Mouse (Mus musculus): ENCODE results near the gene Klc4. TPM values are rescaled to one million over a fixed set of nuclear protein-coding genes. Genes with fewer than 3 reads are reported as not detected.

Klc4 gene
- total and polyA plus RNA-seq, 2 experiments from 2014 or later = 25.1 to 29.0 TPM

- Histone ChIP-seq H3K4me3 (ENCODE audit: low read depth, low read length) (no peak overlapping the region), H3K9ac (replicated peaks; ENCODE audit: low read depth, low read length) (no peak overlapping the region), H3K36me3 (replicated peaks; ENCODE audit: control insufficient read depth, insufficient read depth, low read length) (peaks cover 19% of the 10 kb centered on the region), H3K27me3 (ENCODE audit: control insufficient read depth, insufficient read depth, low read length) (no peaks in the 10 kb centered on the region), H3K27ac (ENCODE audit: low read depth) (no peak overlapping the region), H3K4me1 (ENCODE audit: control insufficient read depth, insufficient read depth) (peaks cover 29% of the 10 kb centered on the region), H3K9me3 (replicated peaks; ENCODE audit: control insufficient read depth, low read length) (no peaks in the 10 kb centered on the region), H3K4me2 (ENCODE audit: low read depth, low read length) (no peak overlapping the region)
- 90% methylated on average over 7 of the region's 7 CpGs for WGBS
- TF ChIP-seq EP300 (IDR thresholded peaks at IDR 0.05; ENCODE audit: low read depth) (no peak), CTCF (IDR thresholded peaks at IDR 0.05; ENCODE audit: low read depth) (no peak)
- DNase-seq (ENCODE audit: low spot score) (no peak), ATAC-seq (ENCODE audit: insufficient read depth, low read depth) (no peak)
These were observed 1.5 kb upstream of the Klc4 start for GRCm38 (mm10) chr17:46647279-46647678.

GRCm38 (mm10) chr17:46646322-46646662 is 470 bp upstream of the Klc4 start:
- H3K27me3 ChIP-seq (ENCODE audit: control insufficient read depth, insufficient read depth, low read length) = no peaks in the 10 kb centered on the region
- H3K4me1 ChIP-seq (ENCODE audit: control insufficient read depth, insufficient read depth) = peaks cover 19% of the 10 kb centered on the region
- ATAC-seq (ENCODE audit: insufficient read depth, low read depth) (peak; percentile 2; the same call in 1 of the 2 replicates), DNase-seq (ENCODE audit: low spot score) (no peak)
- H3K27ac ChIP-seq (ENCODE audit: low read depth) = peak overlapping the region; percentile 86
- under 1% methylated on average over 17 of the region's 19 CpGs for WGBS
- H3K9me3 ChIP-seq (replicated peaks; ENCODE audit: control insufficient read depth, low read length) = no peaks in the 10 kb centered on the region
- TF ChIP-seq EP300 (IDR thresholded peaks at IDR 0.05; ENCODE audit: low read depth) = no peak
- TF ChIP-seq CTCF (IDR thresholded peaks at IDR 0.05; ENCODE audit: low read depth) = no peak
- H3K9ac ChIP-seq (replicated peaks; ENCODE audit: low read depth, low read length) = peak overlapping the region; percentile 91
- H3K36me3 ChIP-seq (replicated peaks; ENCODE audit: control insufficient read depth, insufficient read depth, low read length) = peaks cover 27% of the 10 kb centered on the region
- H3K4me2 ChIP-seq (ENCODE audit: low read depth, low read length) = peak overlapping the region; percentile 78
- peak overlapping the region; percentile 95 for H3K4me3 ChIP-seq (ENCODE audit: low read depth, low read length)

GRCm38 (mm10) chr17:46644916-46645475 is 826 bp downstream of the Klc4 start:
- Histone ChIP-seq H3K9ac (replicated peaks; ENCODE audit: low read depth, low read length) (peak overlapping the region; percentile 71), H3K27me3 (ENCODE audit: control insufficient read depth, insufficient read depth, low read length) (no peaks in the 10 kb centered on the region), H3K4me2 (ENCODE audit: low read depth, low read length) (peak overlapping the region; percentile 93), H3K4me1 (ENCODE audit: control insufficient read depth, insufficient read depth) (peaks cover 13% of the 10 kb centered on the region), H3K9me3 (replicated peaks; ENCODE audit: control insufficient read depth, low read length) (no peaks in the 10 kb centered on the region), H3K36me3 (replicated peaks; ENCODE audit: control insufficient read depth, insufficient read depth, low read length) (peaks cover 40% of the 10 kb centered on the region), H3K27ac (ENCODE audit: low read depth) (peak overlapping the region; percentile 71), H3K4me3 (ENCODE audit: low read depth, low read length) (peak overlapping the region; percentile 95)
- WGBS = 8% methylated on average over 10 of the region's 11 CpGs
- TF ChIP-seq EP300 (IDR thresholded peaks at IDR 0.05; ENCODE audit: low read depth) = no peak
- ATAC-seq (ENCODE audit: insufficient read depth, low read depth) = no peak
- DNase-seq (ENCODE audit: low spot score) = no peak

GRCm38 (mm10) chr17:46644152-46644805 is 1.5 kb downstream of the Klc4 start:
- ATAC-seq (ENCODE audit: insufficient read depth, low read depth) = no peak
- 85% methylated on average over 12 of the region's 12 CpGs for whole genome bisulfite sequencing
- TF ChIP-seq EP300 (IDR thresholded peaks at IDR 0.05; ENCODE audit: low read depth) (no peak), CTCF (IDR thresholded peaks at IDR 0.05; ENCODE audit: low read depth) (no peak)
- peaks cover 13% of the 10 kb centered on the region for H3K4me1 ChIP-seq (ENCODE audit: control insufficient read depth, insufficient read depth)
- H3K27me3 ChIP-seq (ENCODE audit: control insufficient read depth, insufficient read depth, low read length) = no peaks in the 10 kb centered on the region
- 0 out of 2 replicates have a peak overlapping the region, but pooled peaks have one; percentile 28 for H3K27ac ChIP-seq (ENCODE audit: low read depth)
- no peak for DNase-seq (ENCODE audit: low spot score)
- peak overlapping the region; percentile 95; the same call in 1 of the 2 replicates for H3K4me3 ChIP-seq (ENCODE audit: low read depth, low read length)
- H3K36me3 ChIP-seq (replicated peaks; ENCODE audit: control insufficient read depth, insufficient read depth, low read length) = peaks cover 47% of the 10 kb centered on the region
- H3K4me2 ChIP-seq (ENCODE audit: low read depth, low read length) = peak overlapping the region; percentile 93
- H3K9me3 ChIP-seq (replicated peaks; ENCODE audit: control insufficient read depth, low read length) = no peaks in the 10 kb centered on the region
- 0 out of 2 replicates have a peak overlapping the region, but pooled peaks have one; percentile 71 for H3K9ac ChIP-seq (replicated peaks; ENCODE audit: low read depth, low read length)

GRCm38 (mm10) chr17:46642060-46642459 is 3.8 kb downstream of the Klc4 start:
- no peak overlapping the region for H3K9ac ChIP-seq (replicated peaks; ENCODE audit: low read depth, low read length)
- no peak overlapping the region for H3K4me2 ChIP-seq (ENCODE audit: low read depth, low read length)
- no peak for TF ChIP-seq EP300 (IDR thresholded peaks at IDR 0.05; ENCODE audit: low read depth)
- no peak for TF ChIP-seq CTCF (IDR thresholded peaks at IDR 0.05; ENCODE audit: low read depth)
- no peak overlapping the region for H3K4me3 ChIP-seq (ENCODE audit: low read depth, low read length)
- no peak for DNase-seq (ENCODE audit: low spot score)
- H3K27ac ChIP-seq (ENCODE audit: low read depth) = no peak overlapping the region
- 87% methylated on average over 17 of the region's 17 CpGs for WGBS
- H3K9me3 ChIP-seq (replicated peaks; ENCODE audit: control insufficient read depth, low read length) = no peaks in the 10 kb centered on the region
- H3K27me3 ChIP-seq (ENCODE audit: control insufficient read depth, insufficient read depth, low read length) = no peaks in the 10 kb centered on the region
- peaks cover 12% of the 10 kb centered on the region for H3K4me1 ChIP-seq (ENCODE audit: control insufficient read depth, insufficient read depth)
- ATAC-seq (ENCODE audit: insufficient read depth, low read depth) = no peak
- peaks cover 47% of the 10 kb centered on the region for H3K36me3 ChIP-seq (replicated peaks; ENCODE audit: control insufficient read depth, insufficient read depth, low read length)
